Mouse (Mus musculus) lung, postnatal 0 days (tissue): ENCODE results near the gene Fbxo5. TPM values are rescaled to one million over a fixed set of nuclear protein-coding genes. Genes with fewer than 3 reads are reported as not detected.

Source experiments
- ATAC-seq: fragments of 200-750 bp; cut with Nextera tagmentation; 2 replicates; pipeline ENCODE4 v1.8.0; 2017; ENCODE audit warnings: moderate library complexity
- DNase-seq: peaks from one replicate; pipeline ENCODE4 v3.0.0-alpha.2; 2016; ENCODE audit warnings: low spot score
- H3K27ac ChIP-seq: fragments of 300-500 bp; sonication (generic); 2 replicates; pipeline ENCODE4 v1.5.1; 2014; ENCODE audit warnings: antibody characterized with exemption, mild to moderate bottlenecking, low read length, mixed read lengths
- H3K27me3 ChIP-seq: fragments of 300-500 bp; sonication (generic); replicated peaks from 2 replicates; pipeline ENCODE4 v1.6.1; 2014; ENCODE audit warnings: low read length, mixed read lengths; ENCODE audit not compliant: insufficient read depth
- H3K36me3 ChIP-seq: fragments of 300-500 bp; sonication (generic); 2 replicates; pipeline ENCODE4 v1.6.1; 2014; ENCODE audit warnings: low read length, mixed read lengths; ENCODE audit not compliant: insufficient read depth
- H3K4me1 ChIP-seq: fragments of 300-500 bp; sonication (generic); 2 replicates; pipeline ENCODE4 v1.6.1; 2014; ENCODE audit warnings: antibody characterized with exemption, low read depth, low read length, mixed read lengths; ENCODE audit not compliant: insufficient read depth
- H3K4me2 ChIP-seq: fragments of 300-500 bp; sonication (generic); replicated peaks from 2 replicates; pipeline ENCODE4 v1.6.1; 2014; ENCODE audit warnings: low read depth, mild to moderate bottlenecking, low read length, moderate library complexity, mixed read lengths
- H3K4me3 ChIP-seq: fragments of 300-500 bp; sonication (generic); 2 replicates; pipeline ENCODE4 v1.5.1; 2014; ENCODE audit warnings: low read depth, low read length
- H3K9ac ChIP-seq: fragments of 300-500 bp; sonication (generic); replicated peaks from 2 replicates; pipeline ENCODE4 v1.6.1; 2014; ENCODE audit warnings: low read depth, mild to moderate bottlenecking
- H3K9me3 ChIP-seq: fragments of 300-500 bp; sonication (generic); 2 replicates; pipeline ENCODE4 v1.6.1; 2016; ENCODE audit warnings: low read length, mixed read lengths
- CTCF ChIP-seq: IDR thresholded peaks from 2 replicates; pipeline ENCODE4 v1.5.1; 2016; ENCODE audit warnings: antibody characterized with exemption, mild to moderate bottlenecking
- EP300 ChIP-seq: IDR thresholded peaks from 2 replicates; pipeline ENCODE4 v1.6.1; 2016; ENCODE audit warnings: antibody characterized with exemption, mild to moderate bottlenecking, control low read depth
- WGBS: fragments of 180-500 bp; shearing (Covaris S2); extraction: QIAGEN DNeasy Blood & Tissue Kit; methylation state at CpG from one replicate; pipeline ENCODE4 v1.1.7; 2014; 5-methylcytosine and 5-hydroxymethylcytosine counted together
- polyA plus RNA-seq: library from polyadenylated mRNA; unstranded; fragments of >200 nt; fragmentation: Nextera tagmentation; extraction: Ambion mirVana; gene quantifications from 2 replicates; pipeline ENCODE4 v1.2.1, GENCODE M21; 2015

Fbxo5 gene
- 8.4 TPM in 2 replicates for polyA plus RNA-seq

DNA sequence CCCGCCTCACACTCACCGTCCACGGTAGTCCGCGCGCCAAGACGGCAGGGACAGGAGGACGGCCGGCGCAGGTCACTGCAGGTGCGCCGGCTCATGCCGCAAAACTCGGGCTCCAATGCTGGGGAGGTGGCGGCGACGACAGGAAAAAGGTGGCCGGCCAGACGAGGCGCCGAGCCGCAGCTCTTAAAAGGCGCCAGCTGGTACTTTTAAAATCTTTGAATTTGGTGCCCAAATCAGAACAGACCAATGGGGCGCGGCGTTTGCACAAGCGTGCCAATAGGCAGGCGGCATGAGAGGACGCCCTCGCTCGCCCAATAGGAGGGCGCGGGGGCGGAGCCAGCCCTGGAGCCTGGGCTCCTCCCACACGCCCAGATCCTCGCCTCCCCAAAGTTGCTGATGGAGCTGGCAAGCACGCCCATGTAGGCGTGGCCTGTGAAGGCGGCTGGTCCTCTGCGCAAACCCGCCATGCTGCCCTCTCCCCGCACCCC, at the start of gene Fbxo5:
Gene Fbxo5 (minus strand): TSS at position 358 of the 488 bp plus-strand sequence.
- ATAC-seq (peak; percentile 96), DNase-seq (peak; percentile 99)
- under 1% methylated on average over 41 of the region's 42 CpGs for WGBS
- peak within 1 kb of the TSS; percentile 20; the same call in 1 of the 2 replicates for H3K9ac ChIP-seq
- H3K4me3 ChIP-seq: peak within 1 kb of the TSS; percentile 68
- H3K36me3 ChIP-seq: peaks cover 6% of the 10 kb centered on the region; the same call in 1 of the 2 replicates
- H3K9me3 ChIP-seq: no peaks in the 10 kb centered on the region
- no peaks in the 10 kb centered on the region for H3K27me3 ChIP-seq
- H3K4me1 ChIP-seq: peaks cover 13% of the 10 kb centered on the region; the same call in 1 of the 2 replicates
- H3K27ac ChIP-seq: peak within 1 kb of the TSS; percentile 72
- peak within 1 kb of the TSS; percentile 100 for H3K4me2 ChIP-seq
- TF ChIP-seq CTCF (no peak), EP300 (no peak)

DNA sequence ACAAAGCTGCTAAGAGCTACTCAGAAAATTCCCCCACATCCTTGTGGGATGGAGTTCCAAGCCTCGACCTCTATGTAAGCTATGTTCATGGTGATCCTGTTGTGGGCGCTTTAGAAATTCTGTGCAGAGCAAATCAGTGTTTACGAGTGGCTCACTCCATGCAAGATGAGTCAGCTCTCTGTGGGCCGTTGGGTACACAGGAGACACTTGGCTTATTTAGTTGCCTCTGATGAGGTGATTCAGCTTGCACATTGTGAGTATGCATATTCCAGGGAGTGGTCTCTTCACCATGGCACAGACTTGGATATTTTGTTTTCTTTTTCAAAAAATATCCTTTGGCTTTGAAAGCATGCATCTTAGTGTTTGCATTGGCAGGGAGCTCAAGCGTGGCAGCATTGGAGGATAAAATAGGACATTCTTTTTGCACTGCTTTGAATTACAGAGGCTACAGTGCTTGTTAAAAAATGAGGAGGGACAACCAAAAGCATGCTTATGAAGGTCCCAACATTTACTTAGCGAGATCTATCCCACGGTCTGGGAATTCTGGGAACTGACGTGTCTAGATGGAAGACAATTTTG, 48.0 kb upstream of the Fbxo5 start:
- Histone ChIP-seq H3K27ac (no peak overlapping the region), H3K4me2 (no peak overlapping the region), H3K4me3 (no peak overlapping the region), H3K36me3 (no peaks in the 10 kb centered on the region), H3K27me3 (no peaks in the 10 kb centered on the region), H3K9me3 (no peaks in the 10 kb centered on the region), H3K9ac (no peak overlapping the region), H3K4me1 (no peaks in the 10 kb centered on the region)
- ATAC-seq (no peak), DNase-seq (no peak)
- 78% methylated on average over 8 of the region's 8 CpGs for WGBS
- TF ChIP-seq EP300 (no peak), CTCF (no peak)

DNA sequence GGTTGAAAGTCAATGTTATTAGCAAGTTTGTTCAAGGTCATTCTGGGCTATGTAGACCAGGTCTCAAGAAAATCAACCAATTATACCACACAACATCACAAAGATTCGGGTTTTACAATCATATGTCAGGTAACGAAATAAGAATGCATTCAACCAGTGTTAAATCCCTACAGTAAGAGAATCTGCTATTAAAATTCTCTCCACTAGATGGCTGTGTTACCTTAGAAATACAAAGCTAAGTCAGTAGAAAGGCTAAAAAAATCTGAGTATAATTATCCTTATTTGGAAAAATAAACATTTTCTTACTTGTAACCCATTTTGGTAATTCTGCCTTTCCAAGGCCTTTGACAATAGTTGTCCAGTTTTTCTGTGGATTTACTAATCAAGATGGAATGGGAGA, 41.5 kb upstream of the Fbxo5 start:
- Histone ChIP-seq H3K27ac (no peak overlapping the region), H3K9me3 (no peaks in the 10 kb centered on the region), H3K4me3 (no peak overlapping the region), H3K27me3 (no peaks in the 10 kb centered on the region), H3K9ac (no peak overlapping the region), H3K4me1 (no peaks in the 10 kb centered on the region), H3K36me3 (no peaks in the 10 kb centered on the region), H3K4me2 (no peak overlapping the region)
- TF ChIP-seq EP300: no peak
- peak; percentile 67 for TF ChIP-seq CTCF
- ATAC-seq: no peak
- WGBS: 21% methylated on average over 2 of the region's 2 CpGs
- peak; percentile 61 for DNase-seq

DNA sequence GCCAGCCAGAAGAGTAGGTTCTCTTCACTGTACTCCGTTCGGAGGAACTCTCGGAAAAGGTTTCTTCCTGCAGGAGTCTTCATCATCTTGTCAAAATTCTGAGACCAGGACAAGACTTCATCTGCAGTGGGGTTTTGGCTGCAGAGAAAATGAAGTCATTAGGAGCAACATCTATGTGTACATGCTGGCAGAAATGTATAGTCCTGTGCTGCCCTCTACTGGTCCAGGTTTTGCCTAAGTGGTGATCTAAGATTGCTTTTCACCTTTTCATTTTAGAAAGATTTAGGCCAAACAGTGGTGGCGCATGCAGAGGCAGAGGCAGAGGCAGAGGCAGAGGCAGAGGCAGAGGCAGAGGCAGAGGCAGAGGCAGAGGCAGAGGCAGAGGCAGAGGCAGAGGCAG, 36.0 kb upstream of the Fbxo5 start:
- Histone ChIP-seq H3K36me3 (no peaks in the 10 kb centered on the region), H3K27me3 (no peaks in the 10 kb centered on the region), H3K4me1 (no peaks in the 10 kb centered on the region), H3K4me3 (no peak overlapping the region), H3K4me2 (no peak overlapping the region), H3K27ac (no peak overlapping the region), H3K9ac (no peak overlapping the region), H3K9me3 (no peaks in the 10 kb centered on the region)
- ATAC-seq (peak; percentile 26; the same call in 1 of the 2 replicates), DNase-seq (peak; percentile 77)
- 76% methylated on average over 4 of the region's 4 CpGs for WGBS
- TF ChIP-seq CTCF (peak; percentile 75), EP300 (no peak)

DNA sequence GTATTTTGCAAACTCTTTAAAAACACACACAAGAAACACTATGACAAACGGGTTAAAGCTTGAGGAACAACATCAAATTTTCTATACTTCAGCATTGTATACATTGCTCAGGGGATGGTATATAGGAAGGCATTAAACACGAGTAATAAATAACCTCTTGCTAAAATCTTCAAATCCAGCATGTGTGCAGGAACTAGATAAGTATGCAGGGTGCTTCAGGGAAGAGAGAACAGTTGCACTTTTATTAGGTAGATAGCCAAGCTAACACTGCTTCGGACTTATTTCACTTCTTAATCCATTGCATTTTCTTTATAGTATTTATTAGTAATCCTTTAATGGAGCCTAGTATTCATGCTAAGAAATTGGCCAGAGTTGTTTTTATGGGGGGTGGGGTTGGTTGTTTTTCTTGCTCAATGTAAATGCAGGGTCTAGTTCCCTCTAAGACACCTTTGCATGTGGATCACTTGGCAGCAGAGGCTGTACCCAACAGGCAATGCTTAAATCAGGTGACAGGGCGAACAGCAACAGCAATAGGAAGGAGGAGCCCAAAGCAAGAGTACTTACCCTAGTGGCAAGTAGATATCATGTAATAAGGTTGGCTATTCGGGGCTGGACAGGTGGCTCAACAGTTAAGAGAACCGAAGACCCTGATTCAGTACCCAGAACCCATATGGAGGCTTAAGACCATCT, 21.1 kb upstream of the Fbxo5 start:
- H3K27me3 ChIP-seq: no peaks in the 10 kb centered on the region
- H3K9me3 ChIP-seq: no peaks in the 10 kb centered on the region
- ATAC-seq (no peak), DNase-seq (no peak)
- no peak overlapping the region for H3K4me3 ChIP-seq
- WGBS: 70% methylated on average over 6 of the region's 6 CpGs
- H3K36me3 ChIP-seq: no peaks in the 10 kb centered on the region
- no peak overlapping the region for H3K4me2 ChIP-seq
- no peak overlapping the region for H3K27ac ChIP-seq
- H3K9ac ChIP-seq: no peak overlapping the region
- TF ChIP-seq CTCF: no peak; the same call in 1 of the 2 replicates
- no peak for TF ChIP-seq EP300
- peaks cover 8% of the 10 kb centered on the region; the same call in 1 of the 2 replicates for H3K4me1 ChIP-seq

DNA sequence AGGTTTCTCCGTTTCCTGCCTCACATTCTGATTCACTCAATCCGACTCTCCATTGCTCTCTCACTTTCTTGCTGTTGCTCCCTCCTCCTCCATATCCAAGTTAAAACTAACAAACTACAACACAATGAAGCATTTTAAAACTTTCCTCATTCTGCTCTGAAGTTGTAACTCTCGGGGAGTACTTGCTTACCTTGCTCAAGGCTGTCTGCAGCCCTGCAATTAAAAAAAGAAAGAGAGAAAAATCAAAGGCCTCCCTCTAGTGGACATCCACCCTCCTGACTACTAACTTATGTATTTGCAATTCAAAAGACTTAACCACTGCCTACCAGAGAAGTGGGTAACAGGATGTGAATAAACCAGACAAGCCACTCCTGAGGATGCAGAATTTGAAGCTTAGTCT, 19.4 kb upstream of the Fbxo5 start:
- Histone ChIP-seq H3K4me2 (peak overlapping the region; percentile 86), H3K27ac (peak overlapping the region; percentile 97), H3K36me3 (no peaks in the 10 kb centered on the region), H3K9ac (no peak overlapping the region), H3K4me3 (peak overlapping the region; percentile 90), H3K4me1 (peaks cover 8% of the 10 kb centered on the region; the same call in 1 of the 2 replicates), H3K27me3 (no peaks in the 10 kb centered on the region), H3K9me3 (no peaks in the 10 kb centered on the region)
- DNase-seq (peak; percentile 89), ATAC-seq (no peak)
- TF ChIP-seq EP300 (0 out of 2 replicates have a peak, but pooled peaks have one; percentile 11), CTCF (peak; percentile 75)
- 0% methylated on average over 3 of the region's 3 CpGs for WGBS
